Mouse (Mus musculus): Measurements from ENCODE around the gene Gpr19. TPM values are rescaled to one million over a fixed set of nuclear protein-coding genes. Genes with fewer than 3 reads are reported as not detected.

Gene Gpr19
- polyA plus RNA-seq, 1 experiment from 2014 or later, result 6.4 TPM

DNA sequence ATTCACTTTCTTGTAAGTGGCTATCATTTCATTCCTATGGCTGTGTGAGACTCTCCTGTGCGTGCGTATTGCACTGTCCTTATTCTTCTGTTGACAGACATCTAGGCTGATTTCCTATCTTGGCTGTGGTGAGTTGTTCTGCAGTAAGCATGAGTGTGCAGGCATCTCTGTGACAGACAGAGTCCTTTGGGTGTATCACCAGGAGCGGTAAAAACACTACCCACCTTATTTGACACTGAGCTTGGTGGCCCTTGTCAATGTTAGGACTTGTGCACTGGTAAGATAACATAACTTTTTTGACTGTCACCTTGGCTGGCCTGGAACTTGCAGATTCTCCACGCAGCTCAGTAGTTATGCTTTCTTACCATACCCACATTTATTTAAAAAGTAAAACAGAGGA, 27.5 kb downstream of the Gpr19 start:
- H3K27ac ChIP-seq (ENCODE audit: low read length), result peak overlapping the region; percentile 65
- 27% methylated on average over 4 of the region's 4 CpGs for WGBS (ENCODE audit: insufficient replicate concordance)
- ATAC-seq (ENCODE audit: low read depth), result peak; percentile 76

DNA sequence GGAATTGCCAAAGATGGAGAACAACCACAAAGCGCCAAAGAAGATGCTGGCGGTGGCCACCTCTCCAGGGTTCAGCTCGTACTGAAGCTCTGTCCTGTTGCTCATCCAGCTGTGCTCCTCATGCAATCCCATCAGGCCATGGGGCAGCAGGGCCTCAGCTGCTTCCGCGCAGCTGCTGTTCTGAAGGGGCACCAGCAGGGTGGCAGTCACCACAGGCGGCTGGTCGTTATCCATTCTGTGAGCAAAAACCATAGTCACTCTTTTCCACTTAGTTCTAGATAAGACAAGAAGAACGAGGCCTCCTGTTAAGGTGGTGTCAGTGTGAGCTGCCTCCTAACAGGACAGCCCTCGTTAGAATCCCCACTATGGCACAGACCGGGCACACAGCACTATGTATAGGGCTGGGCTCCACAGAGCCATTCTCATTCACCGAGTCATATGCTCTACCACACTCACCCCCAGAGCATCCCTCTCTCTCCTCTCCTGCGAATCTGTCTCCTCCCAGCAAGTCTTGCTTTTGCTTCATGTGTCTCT, 28.1 kb downstream of the Gpr19 start:
- peak; percentile 68 for ATAC-seq (ENCODE audit: low read depth)
- peak overlapping the region; percentile 65 for H3K27ac ChIP-seq (ENCODE audit: low read length)

More for the DNA sequence above, 27.5 kb downstream of the Gpr19 start:
- no peaks in the 10 kb centered on the region for H3K27me3 ChIP-seq (ENCODE audit: control insufficient read depth, insufficient read depth, low read depth, low read length)
- no peak overlapping the region for H3K4me3 ChIP-seq (ENCODE audit: low read depth, low read length)
- H3K36me3 ChIP-seq (ENCODE audit: control insufficient read depth, insufficient read depth), result no peaks in the 10 kb centered on the region
- no peak overlapping the region for H3K4me2 ChIP-seq (ENCODE audit: low read depth, low read length)
- H3K4me1 ChIP-seq (ENCODE audit: control insufficient read depth, low read depth, low read length), result peaks cover 19% of the 10 kb centered on the region
- no peak overlapping the region for H3K9ac ChIP-seq (ENCODE audit: low read depth, low read length)
- H3K9me3 ChIP-seq (replicated peaks; ENCODE audit: control insufficient read depth, low read length), result no peaks in the 10 kb centered on the region

DNA sequence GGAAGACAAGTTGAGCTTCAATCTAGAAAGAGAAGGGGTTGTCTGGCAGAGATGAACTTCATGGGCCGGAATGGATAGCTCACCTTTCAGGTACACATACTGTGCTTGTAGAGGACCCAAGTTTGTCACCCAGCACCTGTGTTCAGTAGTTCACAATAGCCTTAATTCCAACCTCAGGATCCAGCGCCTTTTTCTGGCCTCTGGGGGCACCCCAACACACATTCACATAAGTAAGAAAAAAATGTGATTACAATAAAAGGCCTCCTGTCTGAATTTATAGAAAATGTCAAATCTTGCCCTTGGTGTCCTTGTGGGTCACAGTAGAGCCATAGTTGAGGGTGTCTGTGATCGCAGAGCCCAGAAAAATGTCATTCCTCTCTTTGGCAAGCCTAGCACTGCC, 31.1 kb downstream of the Gpr19 start:
- no peak overlapping the region for H3K27ac ChIP-seq (ENCODE audit: low read length)
- WGBS (ENCODE audit: insufficient replicate concordance), result 74% methylated on average over 3 of the region's 3 CpGs
- H3K9me3 ChIP-seq (replicated peaks; ENCODE audit: control insufficient read depth, low read length), result no peaks in the 10 kb centered on the region
- H3K27me3 ChIP-seq (ENCODE audit: control insufficient read depth, insufficient read depth, low read depth, low read length), result no peaks in the 10 kb centered on the region
- ATAC-seq (ENCODE audit: low read depth), result no peak
- no peak overlapping the region for H3K4me2 ChIP-seq (ENCODE audit: low read depth, low read length)
- no peaks in the 10 kb centered on the region for H3K36me3 ChIP-seq (ENCODE audit: control insufficient read depth, insufficient read depth)
- peaks cover 27% of the 10 kb centered on the region for H3K4me1 ChIP-seq (ENCODE audit: control insufficient read depth, low read depth, low read length)
- H3K4me3 ChIP-seq (ENCODE audit: low read depth, low read length), result no peak overlapping the region
- H3K9ac ChIP-seq (ENCODE audit: low read depth, low read length), result no peak overlapping the region

More for the DNA sequence above, 28.1 kb downstream of the Gpr19 start:
- Histone ChIP-seq H3K27me3 (ENCODE audit: control insufficient read depth, insufficient read depth, low read depth, low read length) (no peaks in the 10 kb centered on the region), H3K4me1 (ENCODE audit: control insufficient read depth, low read depth, low read length) (peaks cover 19% of the 10 kb centered on the region), H3K9me3 (replicated peaks; ENCODE audit: control insufficient read depth, low read length) (no peaks in the 10 kb centered on the region), H3K4me3 (ENCODE audit: low read depth, low read length) (no peak overlapping the region), H3K36me3 (ENCODE audit: control insufficient read depth, insufficient read depth) (no peaks in the 10 kb centered on the region), H3K9ac (ENCODE audit: low read depth, low read length) (peak overlapping the region; percentile 12; the same call in 1 of the 2 replicates), H3K4me2 (ENCODE audit: low read depth, low read length) (peak overlapping the region; percentile 25)
- WGBS (ENCODE audit: insufficient replicate concordance), result 51% methylated on average over 12 of the region's 12 CpGs

DNA sequence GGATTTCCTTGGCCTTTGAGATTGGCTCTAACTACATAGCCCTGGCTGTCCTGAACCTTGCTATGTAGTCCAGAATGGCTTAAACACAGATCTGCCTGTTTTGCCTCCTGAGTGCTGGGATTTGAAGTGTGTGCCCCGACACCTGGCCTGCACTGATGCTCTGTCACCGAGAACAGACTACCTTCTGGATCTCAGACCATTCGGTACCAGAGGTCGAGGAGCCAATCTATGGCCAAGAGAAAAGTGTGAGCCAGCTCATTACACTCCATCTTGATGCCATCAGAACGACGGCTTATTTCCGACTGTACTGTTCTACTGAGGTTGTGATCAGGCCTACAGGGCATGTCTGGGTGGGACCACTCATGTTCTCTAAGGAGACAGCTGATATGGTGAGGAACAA, 32.3 kb downstream of the Gpr19 start:
- Histone ChIP-seq H3K9ac (ENCODE audit: low read depth, low read length) (no peak overlapping the region), H3K4me3 (ENCODE audit: low read depth, low read length) (no peak overlapping the region), H3K9me3 (replicated peaks; ENCODE audit: control insufficient read depth, low read length) (no peaks in the 10 kb centered on the region), H3K27ac (ENCODE audit: low read length) (no peak overlapping the region), H3K27me3 (ENCODE audit: control insufficient read depth, insufficient read depth, low read depth, low read length) (no peaks in the 10 kb centered on the region), H3K4me2 (ENCODE audit: low read depth, low read length) (no peak overlapping the region), H3K36me3 (ENCODE audit: control insufficient read depth, insufficient read depth) (no peaks in the 10 kb centered on the region), H3K4me1 (ENCODE audit: control insufficient read depth, low read depth, low read length) (peaks cover 24% of the 10 kb centered on the region)
- 83% methylated on average over 7 of the region's 7 CpGs for WGBS (ENCODE audit: insufficient replicate concordance)
- ATAC-seq (ENCODE audit: low read depth), result no peak

DNA sequence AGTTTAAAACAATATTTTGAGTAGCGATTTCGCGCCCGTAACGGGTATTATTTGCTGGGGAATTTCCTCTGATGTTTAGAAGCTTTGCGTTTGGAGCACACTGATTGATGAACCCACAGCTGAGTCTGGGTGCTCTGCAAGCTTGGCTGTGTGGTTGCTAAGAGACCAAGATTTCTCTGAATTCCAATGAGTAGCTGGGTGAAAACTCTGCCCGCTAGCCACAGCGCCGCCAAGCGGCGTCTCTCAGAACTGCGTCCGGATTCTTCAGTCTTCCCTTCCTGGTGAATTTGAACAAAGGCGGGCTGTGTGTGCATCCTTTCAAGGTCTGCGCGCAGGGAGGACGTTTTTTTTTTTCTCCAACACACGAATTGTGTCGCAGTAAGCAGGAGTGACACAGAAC, 35.2 kb downstream of the Gpr19 start:
- Histone ChIP-seq H3K36me3 (ENCODE audit: control insufficient read depth, insufficient read depth) (no peaks in the 10 kb centered on the region; the same call in 1 of the 2 replicates), H3K9me3 (replicated peaks; ENCODE audit: control insufficient read depth, low read length) (no peaks in the 10 kb centered on the region), H3K4me1 (ENCODE audit: control insufficient read depth, low read depth, low read length) (peaks cover 13% of the 10 kb centered on the region; the same call in 1 of the 2 replicates), H3K9ac (ENCODE audit: low read depth, low read length) (no peak overlapping the region), H3K4me2 (ENCODE audit: low read depth, low read length) (peak overlapping the region; percentile 38; the same call in 1 of the 2 replicates), H3K4me3 (ENCODE audit: low read depth, low read length) (no peak overlapping the region), H3K27me3 (ENCODE audit: control insufficient read depth, insufficient read depth, low read depth, low read length) (no peaks in the 10 kb centered on the region), H3K27ac (ENCODE audit: low read length) (no peak overlapping the region)
- ATAC-seq (ENCODE audit: low read depth), result no peak; the same call in 1 of the 2 replicates
- WGBS (ENCODE audit: insufficient replicate concordance), result 5% methylated on average over 19 of the region's 19 CpGs

DNA sequence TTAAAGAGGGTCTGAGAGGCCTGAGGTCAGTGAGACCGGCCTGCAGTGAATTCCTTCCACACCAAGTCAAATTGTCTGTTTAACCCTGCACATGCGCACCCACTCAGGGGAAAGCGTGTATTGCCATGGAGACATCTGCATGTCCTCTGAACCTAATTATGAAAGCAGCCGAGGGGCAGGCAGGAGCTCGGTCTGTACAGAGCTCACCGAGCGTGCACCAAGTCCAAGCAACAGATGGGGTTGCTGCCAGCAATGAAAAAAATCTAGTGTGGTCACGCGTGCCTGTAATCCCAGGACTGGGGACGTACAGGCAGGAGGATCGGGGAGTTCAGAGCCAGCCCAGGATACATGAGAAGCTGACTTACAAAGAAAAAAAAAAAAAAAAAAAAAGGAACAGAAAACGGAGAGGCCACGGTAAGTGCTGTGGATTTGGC, 35.7 kb downstream of the Gpr19 start:
- Histone ChIP-seq H3K4me1 (ENCODE audit: control insufficient read depth, low read depth, low read length) (peaks cover 13% of the 10 kb centered on the region; the same call in 1 of the 2 replicates), H3K27ac (ENCODE audit: low read length) (no peak overlapping the region), H3K4me3 (ENCODE audit: low read depth, low read length) (no peak overlapping the region), H3K36me3 (ENCODE audit: control insufficient read depth, insufficient read depth) (no peaks in the 10 kb centered on the region; the same call in 1 of the 2 replicates), H3K4me2 (ENCODE audit: low read depth, low read length) (peak overlapping the region; percentile 38; the same call in 1 of the 2 replicates), H3K9ac (ENCODE audit: low read depth, low read length) (no peak overlapping the region), H3K9me3 (replicated peaks; ENCODE audit: control insufficient read depth, low read length) (no peaks in the 10 kb centered on the region), H3K27me3 (ENCODE audit: control insufficient read depth, insufficient read depth, low read depth, low read length) (no peaks in the 10 kb centered on the region)
- no peak for ATAC-seq (ENCODE audit: low read depth)
- WGBS (ENCODE audit: insufficient replicate concordance), result 58% methylated on average over 13 of the region's 13 CpGs

DNA sequence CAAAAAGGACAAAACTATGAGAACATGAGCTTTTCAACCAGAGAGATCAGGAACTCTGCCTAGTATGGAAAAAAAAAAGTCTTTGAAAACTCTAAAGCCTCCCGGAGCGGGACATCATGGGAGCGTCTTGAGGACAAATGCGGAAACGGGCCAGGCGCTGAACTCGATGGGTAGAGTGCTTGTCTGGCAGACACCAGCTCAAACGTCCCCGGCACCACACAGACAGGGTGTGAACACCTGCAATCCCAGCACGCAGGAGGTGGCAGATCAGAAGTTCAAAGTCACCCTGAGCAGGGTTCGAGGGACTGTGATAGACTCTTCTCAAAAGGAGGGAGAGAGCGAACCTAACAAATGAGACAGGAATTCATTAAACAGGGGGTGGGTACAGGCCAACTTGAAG, 37.0 kb downstream of the Gpr19 start:
- H3K36me3 ChIP-seq (ENCODE audit: control insufficient read depth, insufficient read depth), result no peaks in the 10 kb centered on the region; the same call in 1 of the 2 replicates
- no peak for ATAC-seq (ENCODE audit: low read depth)
- no peak overlapping the region for H3K4me3 ChIP-seq (ENCODE audit: low read depth, low read length)
- H3K4me2 ChIP-seq (ENCODE audit: low read depth, low read length), result no peak overlapping the region
- WGBS (ENCODE audit: insufficient replicate concordance), result 81% methylated on average over 12 of the region's 12 CpGs
- no peak overlapping the region for H3K27ac ChIP-seq (ENCODE audit: low read length)
- H3K9me3 ChIP-seq (replicated peaks; ENCODE audit: control insufficient read depth, low read length), result no peaks in the 10 kb centered on the region
- no peak overlapping the region for H3K9ac ChIP-seq (ENCODE audit: low read depth, low read length)
- peaks cover 13% of the 10 kb centered on the region; the same call in 1 of the 2 replicates for H3K4me1 ChIP-seq (ENCODE audit: control insufficient read depth, low read depth, low read length)
- no peaks in the 10 kb centered on the region for H3K27me3 ChIP-seq (ENCODE audit: control insufficient read depth, insufficient read depth, low read depth, low read length)

DNA sequence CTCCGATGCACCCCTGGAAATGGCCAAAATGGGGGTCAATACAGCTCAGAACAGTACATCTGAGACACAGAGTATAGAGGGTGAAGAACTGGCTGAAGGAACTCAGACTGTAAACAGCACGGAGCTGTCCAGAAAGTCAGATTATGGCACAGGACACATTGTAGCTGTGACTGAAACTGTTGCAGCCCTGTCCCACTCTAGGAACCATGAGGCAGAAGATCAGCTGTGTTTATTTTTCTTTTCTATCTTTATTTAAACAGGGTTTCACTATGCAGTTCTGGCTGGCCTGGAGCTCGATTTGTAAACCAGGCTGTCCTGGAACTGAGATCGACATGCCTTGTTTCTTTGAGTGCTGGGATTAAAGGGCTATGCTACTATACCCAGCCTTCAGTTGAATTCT, 38.1 kb downstream of the Gpr19 start:
- Histone ChIP-seq H3K4me3 (ENCODE audit: low read depth, low read length) (no peak overlapping the region), H3K27me3 (ENCODE audit: control insufficient read depth, insufficient read depth, low read depth, low read length) (no peaks in the 10 kb centered on the region), H3K27ac (ENCODE audit: low read length) (peak overlapping the region; percentile 18; the same call in 1 of the 2 replicates), H3K4me2 (ENCODE audit: low read depth, low read length) (no peak overlapping the region), H3K36me3 (ENCODE audit: control insufficient read depth, insufficient read depth) (no peaks in the 10 kb centered on the region; the same call in 1 of the 2 replicates), H3K4me1 (ENCODE audit: control insufficient read depth, low read depth, low read length) (peaks cover 13% of the 10 kb centered on the region; the same call in 1 of the 2 replicates), H3K9me3 (replicated peaks; ENCODE audit: control insufficient read depth, low read length) (no peaks in the 10 kb centered on the region), H3K9ac (ENCODE audit: low read depth, low read length) (no peak overlapping the region)
- WGBS (ENCODE audit: insufficient replicate concordance), result 56% methylated on average over 4 of the region's 4 CpGs
- ATAC-seq (ENCODE audit: low read depth), result peak; percentile 49; the same call in 1 of the 2 replicates

DNA sequence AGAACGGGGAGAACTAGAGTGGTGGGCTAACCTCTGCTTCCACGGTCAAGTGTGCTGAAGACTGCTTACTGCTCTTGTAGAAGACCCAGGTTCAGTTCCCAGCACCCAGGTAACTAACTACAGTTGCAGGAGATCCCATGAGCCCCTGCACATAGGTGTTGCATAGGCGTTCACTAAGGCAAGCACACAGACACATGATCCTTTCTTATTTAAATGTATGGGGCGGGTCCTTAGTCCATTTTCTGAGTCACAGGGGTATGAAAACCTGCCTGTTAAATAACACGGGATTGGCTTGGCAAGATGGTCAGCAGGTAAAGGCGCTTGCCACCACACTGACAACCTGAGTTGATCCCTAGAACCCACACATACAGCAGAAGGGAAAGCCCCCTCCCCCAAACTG, 39.4 kb downstream of the Gpr19 start:
- H3K4me2 ChIP-seq (ENCODE audit: low read depth, low read length), result no peak overlapping the region
- 74% methylated on average over 6 of the region's 6 CpGs for WGBS (ENCODE audit: insufficient replicate concordance)
- peaks cover 13% of the 10 kb centered on the region; the same call in 1 of the 2 replicates for H3K4me1 ChIP-seq (ENCODE audit: control insufficient read depth, low read depth, low read length)
- ATAC-seq (ENCODE audit: low read depth), result no peak
- no peaks in the 10 kb centered on the region for H3K9me3 ChIP-seq (replicated peaks; ENCODE audit: control insufficient read depth, low read length)
- H3K4me3 ChIP-seq (ENCODE audit: low read depth, low read length), result no peak overlapping the region
- H3K36me3 ChIP-seq (ENCODE audit: control insufficient read depth, insufficient read depth), result no peaks in the 10 kb centered on the region; the same call in 1 of the 2 replicates
- H3K27ac ChIP-seq (ENCODE audit: low read length), result no peak overlapping the region
- H3K27me3 ChIP-seq (ENCODE audit: control insufficient read depth, insufficient read depth, low read depth, low read length), result no peaks in the 10 kb centered on the region
- H3K9ac ChIP-seq (ENCODE audit: low read depth, low read length), result no peak overlapping the region

Data from liver, embryonic 16.5 days (tissue).